16 mouse cellular contexts compared by ENCODE assay signal in genomic region chr13:83652560-83652959, GRCm38 (mm10).
DNase-seq lines count a peak whose midpoint lies in the region; ATAC-seq and TF ChIP-seq lines count a peak whose summit lies in the region.
"Had no signal": no experiment of that assay in that cellular context is flagged by ENCODE, and none has a peak within 500 bp of the region (broad histone marks: within the 10 kb centered on the region; RNA-seq: fewer than 3 reads in every experiment).

No protein-coding gene starts in this region.

- DNase-seq in heart, adult 2 months = no peak
- DNase-seq in lung, postnatal 0 days (ENCODE audit: low spot score) = peak; percentile 8
- no peak for DNase-seq in lung, postnatal 25 days (ENCODE audit: low spot score)
- peak; percentile 1 for DNase-seq in fibroblast of lung, adult 2 months (ENCODE audit: low read depth)
- no peak for DNase-seq in gastrocnemius, postnatal 14 days
- DNase-seq: adrenal gland, postnatal 10 days; cerebellum, adult 9-10 months; heart, postnatal 14 days; kidney, adult 11 months; thymus, adult 18-20 months; thymus, postnatal 36 days had no signal

- no peaks in the 10 kb centered on the region for H3K9me3 ChIP-seq in heart, embryonic 12.5 days (replicated peaks)
- H3K9me3 ChIP-seq in lung, postnatal 0 days (ENCODE audit: low read length) = no peaks in the 10 kb centered on the region
- H3K9me3 ChIP-seq in forebrain, embryonic 13.5 days (replicated peaks) = no peaks in the 10 kb centered on the region
- H3K9me3 ChIP-seq: hindbrain, embryonic 12.5 days; midbrain, embryonic 10.5 days had no signal

- H3K9ac ChIP-seq in heart, adult 2 months (ENCODE audit: low read depth, low read length) = no peak overlapping the region
- no peak overlapping the region for H3K9ac ChIP-seq in heart, embryonic 12.5 days
- no peak overlapping the region for H3K9ac ChIP-seq in lung, postnatal 0 days (replicated peaks; ENCODE audit: low read depth)
- H3K9ac ChIP-seq in forebrain, embryonic 13.5 days = no peak overlapping the region
- H3K9ac ChIP-seq: hindbrain, embryonic 12.5 days had no signal

- no peaks in the 10 kb centered on the region for H3K79me2 ChIP-seq in heart, adult 2 months (replicated peaks; ENCODE audit: control insufficient read depth, insufficient read depth, low read length)

- no peak for TF ChIP-seq EP300 in heart, adult 2 months (IDR thresholded peaks at IDR 0.05; ENCODE audit: insufficient read depth, low read depth, low read length)
- TF ChIP-seq EP300 in lung, postnatal 0 days (IDR thresholded peaks at IDR 0.05) = no peak

- ATAC-seq in heart, embryonic 12.5 days (ENCODE audit: insufficient number of reproducible peaks, low FRiP score) = no peak
- ATAC-seq in lung, postnatal 0 days = no peak
- ATAC-seq in forebrain, embryonic 13.5 days = no peak
- ATAC-seq: midbrain, embryonic 16.5 days had no signal

- no peaks in the 10 kb centered on the region for H3K27me3 ChIP-seq in heart, adult 2 months (ENCODE audit: control insufficient read depth, insufficient read depth, low read length)
- H3K27me3 ChIP-seq in heart, embryonic 12.5 days (replicated peaks) = no peaks in the 10 kb centered on the region
- H3K27me3 ChIP-seq in lung, postnatal 0 days (replicated peaks; ENCODE audit: insufficient read depth, low read length) = no peaks in the 10 kb centered on the region
- H3K27me3 ChIP-seq in forebrain, embryonic 13.5 days = no peaks in the 10 kb centered on the region
- H3K27me3 ChIP-seq: hindbrain, embryonic 12.5 days had no signal

- H3K36me3 ChIP-seq in heart, adult 2 months (ENCODE audit: control insufficient read depth, insufficient read depth, low read length) = peaks cover 17% of the 10 kb centered on the region
- H3K36me3 ChIP-seq in heart, embryonic 12.5 days = peaks cover 19% of the 10 kb centered on the region
- no peaks in the 10 kb centered on the region for H3K36me3 ChIP-seq in lung, postnatal 0 days (ENCODE audit: insufficient read depth, low read length)
- H3K36me3 ChIP-seq in forebrain, embryonic 13.5 days (ENCODE audit: poor library complexity, severe bottlenecking) = no peaks in the 10 kb centered on the region
- H3K36me3 ChIP-seq: hindbrain, embryonic 12.5 days; midbrain, embryonic 10.5 days had no signal

- intact Hi-C loops in heart, adult 2 months (cut with DNase I) = loop anchor here (5.0 to 10.0 kb wide), 3 partner anchors 35 to 1158 kb away; no protein-coding TSS in a partner anchor
- intact Hi-C loops in gastrocnemius, postnatal 14 days (cut with DNase I; ENCODE audit: low total_unique reads) = no loop called here

- no peak for TF ChIP-seq POLR2A in heart, adult 2 months (IDR thresholded peaks at IDR 0.05; ENCODE audit: insufficient read depth, low read depth, low read length)

- TF ChIP-seq CTCF in heart, adult 2 months (IDR thresholded peaks at IDR 0.05) = no peak
- no peak for TF ChIP-seq CTCF in lung, postnatal 0 days (IDR thresholded peaks at IDR 0.05)

- H3K4me3 ChIP-seq in heart, adult 2 months = no peak overlapping the region
- H3K4me3 ChIP-seq in heart, embryonic 12.5 days = no peak overlapping the region
- H3K4me3 ChIP-seq in lung, postnatal 0 days (ENCODE audit: low read depth, low read length) = no peak overlapping the region
- no peak overlapping the region for H3K4me3 ChIP-seq in forebrain, embryonic 13.5 days
- H3K4me3 ChIP-seq: hindbrain, embryonic 12.5 days; midbrain, embryonic 10.5 days had no signal

- WGBS in heart, adult 2 months = 42% methylated on average over 8 of the region's 8 CpGs
- 65% methylated on average over 8 of the region's 8 CpGs for WGBS in heart, embryonic 12.5 days
- 84% methylated on average over 8 of the region's 8 CpGs for WGBS in lung, postnatal 0 days
- 92% methylated on average over 8 of the region's 8 CpGs for WGBS in forebrain, embryonic 13.5 days

- no peak overlapping the region for H3K4me2 ChIP-seq in heart, embryonic 12.5 days
- H3K4me2 ChIP-seq in lung, postnatal 0 days (replicated peaks; ENCODE audit: low read depth, low read length) = no peak overlapping the region
- H3K4me2 ChIP-seq in forebrain, embryonic 13.5 days = no peak overlapping the region
- H3K4me2 ChIP-seq: hindbrain, embryonic 12.5 days had no signal

- H3K27ac ChIP-seq in heart, adult 2 months = peak overlapping the region; percentile 49; the same call in 1 of the 2 replicates
- H3K27ac ChIP-seq in heart, embryonic 12.5 days (ENCODE audit: poor library complexity, severe bottlenecking) = no peak overlapping the region
- H3K27ac ChIP-seq in lung, postnatal 0 days (ENCODE audit: low read length) = no peak overlapping the region
- H3K27ac ChIP-seq in forebrain, embryonic 13.5 days = no peak overlapping the region
- H3K27ac ChIP-seq: hindbrain, embryonic 12.5 days; midbrain, embryonic 10.5 days had no signal

- peaks cover 4% of the 10 kb centered on the region for H3K4me1 ChIP-seq in heart, adult 2 months (ENCODE audit: control insufficient read depth, insufficient read depth, low read length)
- no peaks in the 10 kb centered on the region for H3K4me1 ChIP-seq in heart, embryonic 12.5 days (replicated peaks)
- no peaks in the 10 kb centered on the region for H3K4me1 ChIP-seq in lung, postnatal 0 days (ENCODE audit: insufficient read depth, low read depth, low read length)
- peaks cover 12% of the 10 kb centered on the region for H3K4me1 ChIP-seq in forebrain, embryonic 13.5 days

Comparison
In these comparisons a context has a peak if more than half of its experiments do, and no peak if none do; other contexts are left out.
1. DNase-seq: peak in lung, postnatal 0 days (single experiment) and fibroblast of lung, adult 2 months (single experiment); none in heart, adult 2 months (0 of 2), lung, postnatal 25 days (single experiment) and gastrocnemius, postnatal 14 days (single experiment).